Mouse (Mus musculus): Measurements from ENCODE around the gene Zfp219. TPM values are rescaled to one million over a fixed set of nuclear protein-coding genes. Genes with fewer than 3 reads are reported as not detected.
A peak's percentile ranks its signal among the peaks of the same experiment; 100 is the strongest.

Zfp219 gene
- polyA plus RNA-seq, 1 experiment from 2014 or later = 20.1 TPM

GRCm38 (mm10) chr14:52006771-52007170 lies 13.8 kb downstream of the Zfp219 start:
- Histone ChIP-seq H3K27ac (ENCODE audit: low read length) (no peak overlapping the region), H3K9ac (ENCODE audit: low read length) (no peak overlapping the region)
- 93% methylated on average over 21 of the region's 23 CpGs for WGBS

GRCm38 (mm10) chr14:52006241-52006640 lies 14.3 kb downstream of the Zfp219 start:
- Histone ChIP-seq H3K9ac (ENCODE audit: low read length) (no peak overlapping the region), H3K9me3 (ENCODE audit: control insufficient read depth, low read length) (no peaks in the 10 kb centered on the region), H3K4me1 (replicated peaks; ENCODE audit: control insufficient read depth, insufficient read depth, low read length) (peaks cover 13% of the 10 kb centered on the region), H3K27ac (ENCODE audit: low read length) (no peak overlapping the region), H3K36me3 (ENCODE audit: control insufficient read depth, insufficient read depth, low read length) (peaks cover 46% of the 10 kb centered on the region), H3K4me2 (ENCODE audit: low read depth, low read length) (no peak overlapping the region), H3K4me3 (ENCODE audit: low read length) (no peak overlapping the region), H3K27me3 (ENCODE audit: control insufficient read depth, insufficient read depth, low read depth, low read length) (no peaks in the 10 kb centered on the region)
- ATAC-seq (ENCODE audit: low read depth) = no peak
- 72% methylated on average over 8 of the region's 8 CpGs for WGBS

More at GRCm38 (mm10) chr14:52006771-52007170, 13.8 kb downstream of the Zfp219 start:
- Histone ChIP-seq H3K36me3 (ENCODE audit: control insufficient read depth, insufficient read depth, low read length) (peaks cover 45% of the 10 kb centered on the region), H3K4me3 (ENCODE audit: low read length) (no peak overlapping the region), H3K9me3 (ENCODE audit: control insufficient read depth, low read length) (no peaks in the 10 kb centered on the region), H3K4me2 (ENCODE audit: low read depth, low read length) (no peak overlapping the region), H3K27me3 (ENCODE audit: control insufficient read depth, insufficient read depth, low read depth, low read length) (no peaks in the 10 kb centered on the region), H3K4me1 (replicated peaks; ENCODE audit: control insufficient read depth, insufficient read depth, low read length) (peaks cover 13% of the 10 kb centered on the region)
- ATAC-seq (ENCODE audit: low read depth) = no peak

GRCm38 (mm10) chr14:52005616-52006015 lies 14.9 kb downstream of the Zfp219 start:
- Histone ChIP-seq H3K9ac (ENCODE audit: low read length) (no peak overlapping the region), H3K4me1 (replicated peaks; ENCODE audit: control insufficient read depth, insufficient read depth, low read length) (peaks cover 9% of the 10 kb centered on the region), H3K27ac (ENCODE audit: low read length) (no peak overlapping the region), H3K4me3 (ENCODE audit: low read length) (no peak overlapping the region), H3K9me3 (ENCODE audit: control insufficient read depth, low read length) (no peaks in the 10 kb centered on the region), H3K36me3 (ENCODE audit: control insufficient read depth, insufficient read depth, low read length) (peaks cover 49% of the 10 kb centered on the region), H3K4me2 (ENCODE audit: low read depth, low read length) (no peak overlapping the region), H3K27me3 (ENCODE audit: control insufficient read depth, insufficient read depth, low read depth, low read length) (no peaks in the 10 kb centered on the region)
- no peak for ATAC-seq (ENCODE audit: low read depth)
- WGBS = 85% methylated on average over 6 of the region's 6 CpGs

GRCm38 (mm10) chr14:52005141-52005540 lies 15.4 kb downstream of the Zfp219 start:
- ATAC-seq (ENCODE audit: low read depth) = no peak
- Histone ChIP-seq H3K27me3 (ENCODE audit: control insufficient read depth, insufficient read depth, low read depth, low read length) (no peaks in the 10 kb centered on the region), H3K9me3 (ENCODE audit: control insufficient read depth, low read length) (no peaks in the 10 kb centered on the region), H3K36me3 (ENCODE audit: control insufficient read depth, insufficient read depth, low read length) (peaks cover 53% of the 10 kb centered on the region), H3K9ac (ENCODE audit: low read length) (no peak overlapping the region), H3K4me1 (replicated peaks; ENCODE audit: control insufficient read depth, insufficient read depth, low read length) (peaks cover 4% of the 10 kb centered on the region), H3K4me3 (ENCODE audit: low read length) (no peak overlapping the region), H3K27ac (ENCODE audit: low read length) (no peak overlapping the region), H3K4me2 (ENCODE audit: low read depth, low read length) (no peak overlapping the region)
- 72% methylated on average over 7 of the region's 7 CpGs for WGBS

GRCm38 (mm10) chr14:52003981-52004495 lies 16.5 kb downstream of the Zfp219 start:
- no peak overlapping the region for H3K4me2 ChIP-seq (ENCODE audit: low read depth, low read length)
- 40% methylated on average over 16 of the region's 16 CpGs for WGBS
- H3K27me3 ChIP-seq (ENCODE audit: control insufficient read depth, insufficient read depth, low read depth, low read length) = no peaks in the 10 kb centered on the region
- H3K9me3 ChIP-seq (ENCODE audit: control insufficient read depth, low read length) = no peaks in the 10 kb centered on the region
- H3K27ac ChIP-seq (ENCODE audit: low read length) = no peak overlapping the region
- no peak overlapping the region for H3K4me3 ChIP-seq (ENCODE audit: low read length)
- H3K36me3 ChIP-seq (ENCODE audit: control insufficient read depth, insufficient read depth, low read length) = peaks cover 55% of the 10 kb centered on the region
- no peak for ATAC-seq (ENCODE audit: low read depth)
- H3K9ac ChIP-seq (ENCODE audit: low read length) = no peak overlapping the region
- peaks cover 1% of the 10 kb centered on the region for H3K4me1 ChIP-seq (replicated peaks; ENCODE audit: control insufficient read depth, insufficient read depth, low read length)

GRCm38 (mm10) chr14:51997483-51997882 lies 23.1 kb downstream of the Zfp219 start:
- H3K27ac ChIP-seq (ENCODE audit: low read length) = no peak overlapping the region
- H3K4me3 ChIP-seq (ENCODE audit: low read length) = no peak overlapping the region
- H3K36me3 ChIP-seq (ENCODE audit: control insufficient read depth, insufficient read depth, low read length) = peaks cover 45% of the 10 kb centered on the region
- ATAC-seq (ENCODE audit: low read depth) = no peak
- 87% methylated on average over 14 of the region's 14 CpGs for WGBS
- H3K4me2 ChIP-seq (ENCODE audit: low read depth, low read length) = no peak overlapping the region
- H3K4me1 ChIP-seq (replicated peaks; ENCODE audit: control insufficient read depth, insufficient read depth, low read length) = no peaks in the 10 kb centered on the region
- no peaks in the 10 kb centered on the region for H3K27me3 ChIP-seq (ENCODE audit: control insufficient read depth, insufficient read depth, low read depth, low read length)
- no peak overlapping the region for H3K9ac ChIP-seq (ENCODE audit: low read length)
- no peaks in the 10 kb centered on the region for H3K9me3 ChIP-seq (ENCODE audit: control insufficient read depth, low read length)

- Histone ChIP-seq H3K9ac (ENCODE audit: low read length) (no peak overlapping the region), H3K27ac (ENCODE audit: low read length) (no peak overlapping the region), H3K36me3 (ENCODE audit: control insufficient read depth, insufficient read depth, low read length) (peaks cover 43% of the 10 kb centered on the region), H3K4me3 (ENCODE audit: low read length) (no peak overlapping the region), H3K27me3 (ENCODE audit: control insufficient read depth, insufficient read depth, low read depth, low read length) (no peaks in the 10 kb centered on the region), H3K9me3 (ENCODE audit: control insufficient read depth, low read length) (no peaks in the 10 kb centered on the region), H3K4me1 (replicated peaks; ENCODE audit: control insufficient read depth, insufficient read depth, low read length) (no peaks in the 10 kb centered on the region), H3K4me2 (ENCODE audit: low read depth, low read length) (no peak overlapping the region)
- WGBS = 62% methylated on average over 17 of the region's 17 CpGs
- ATAC-seq (ENCODE audit: low read depth) = peak; percentile 54
Measured at GRCm38 (mm10) chr14:51996866-51997265, 23.7 kb downstream of the Zfp219 start.

GRCm38 (mm10) chr14:51996231-51996841 lies 24.2 kb downstream of the Zfp219 start:
- Histone ChIP-seq H3K4me2 (ENCODE audit: low read depth, low read length) (no peak overlapping the region), H3K36me3 (ENCODE audit: control insufficient read depth, insufficient read depth, low read length) (peaks cover 46% of the 10 kb centered on the region), H3K9ac (ENCODE audit: low read length) (no peak overlapping the region), H3K4me3 (ENCODE audit: low read length) (no peak overlapping the region), H3K4me1 (replicated peaks; ENCODE audit: control insufficient read depth, insufficient read depth, low read length) (no peaks in the 10 kb centered on the region), H3K27me3 (ENCODE audit: control insufficient read depth, insufficient read depth, low read depth, low read length) (no peaks in the 10 kb centered on the region), H3K9me3 (ENCODE audit: control insufficient read depth, low read length) (no peaks in the 10 kb centered on the region), H3K27ac (ENCODE audit: low read length) (no peak overlapping the region)
- no peak; the same call in 1 of the 2 replicates for ATAC-seq (ENCODE audit: low read depth)
- WGBS = 83% methylated on average over 13 of the region's 13 CpGs

- Histone ChIP-seq H3K4me1 (replicated peaks; ENCODE audit: control insufficient read depth, insufficient read depth, low read length) (no peaks in the 10 kb centered on the region), H3K9me3 (ENCODE audit: control insufficient read depth, low read length) (no peaks in the 10 kb centered on the region), H3K27ac (ENCODE audit: low read length) (no peak overlapping the region), H3K4me2 (ENCODE audit: low read depth, low read length) (no peak overlapping the region), H3K9ac (ENCODE audit: low read length) (no peak overlapping the region), H3K36me3 (ENCODE audit: control insufficient read depth, insufficient read depth, low read length) (peaks cover 46% of the 10 kb centered on the region), H3K4me3 (ENCODE audit: low read length) (no peak overlapping the region), H3K27me3 (ENCODE audit: control insufficient read depth, insufficient read depth, low read depth, low read length) (no peaks in the 10 kb centered on the region)
- no peak for ATAC-seq (ENCODE audit: low read depth)
- 62% methylated on average over 12 of the region's 12 CpGs for WGBS
Measured at GRCm38 (mm10) chr14:51995219-51995871, 25.2 kb downstream of the Zfp219 start.
